Mouse (Mus musculus) lung, postnatal 4 days (tissue): Measurements from ENCODE around the gene Ctsw.
A peak's percentile ranks its signal among the peaks of the same experiment; 100 is the strongest.

Source experiments
- DNase-seq, 2 experiments: peaks; one replicate each; pipeline ENCODE4 v3.0.0; 2021

Ctsw gene

DNA sequence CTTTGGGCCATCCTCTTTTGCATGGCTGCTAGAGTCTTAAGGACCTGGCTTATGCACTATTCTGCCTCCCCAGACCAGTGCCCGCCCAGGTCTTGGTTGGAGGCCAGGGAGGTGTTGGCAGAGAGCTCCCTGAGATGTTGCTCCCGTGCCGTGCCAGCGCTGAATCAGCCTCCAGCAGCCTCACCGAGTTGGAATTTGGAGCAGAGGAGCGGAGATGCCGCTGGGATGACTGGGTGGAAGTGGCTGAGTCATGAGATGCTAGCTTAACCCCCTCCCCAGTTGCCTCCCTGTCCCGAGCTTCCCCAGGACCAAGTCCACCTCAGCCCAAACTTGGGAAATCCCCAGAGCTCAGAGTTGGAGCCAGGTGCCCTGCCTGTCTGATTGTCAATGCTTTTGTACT lies 38.5 kb downstream of the Ctsw start:
- peak in 1 of 2 experiments; percentile 55 for DNase-seq

DNA sequence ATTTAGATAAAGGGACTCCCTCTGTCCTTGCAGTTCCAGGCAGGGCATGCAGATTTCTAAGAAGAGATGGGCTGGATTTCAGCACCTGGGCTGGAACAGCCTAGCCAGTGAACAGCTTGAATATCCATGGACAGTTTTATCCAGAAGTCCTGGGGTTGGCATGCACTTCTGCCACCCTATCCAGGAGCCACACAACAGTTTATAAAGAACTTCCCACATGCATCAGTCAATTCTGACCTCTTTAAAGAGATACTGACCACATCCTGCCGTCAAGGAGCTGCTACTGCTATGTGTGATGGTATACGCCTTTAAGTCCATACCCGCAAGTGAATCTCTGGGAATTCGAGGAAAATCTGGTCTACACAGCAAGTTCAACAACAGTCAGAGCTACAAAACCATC lies 39.1 kb downstream of the Ctsw start:
- DNase-seq = no peak

DNA sequence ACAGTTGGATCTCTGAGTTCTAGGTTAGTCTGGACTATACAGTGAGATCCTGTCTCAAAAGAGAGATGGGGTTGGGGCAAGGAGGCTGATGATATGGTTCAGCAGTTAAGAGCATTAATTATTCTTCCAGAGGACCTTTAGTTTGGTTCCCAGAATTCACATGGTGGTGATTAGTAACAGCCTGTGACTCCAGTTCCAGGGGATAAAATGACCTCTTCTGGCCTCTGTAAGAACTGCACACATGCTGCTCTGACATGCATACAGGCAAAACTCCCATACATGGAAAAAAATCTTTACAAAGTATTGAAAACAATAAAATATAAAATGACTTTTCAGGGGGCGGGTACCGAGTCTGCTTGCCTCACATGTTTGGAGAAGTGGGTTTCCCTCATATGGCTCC lies 40.2 kb downstream of the Ctsw start:
- peak in 1 of 2 experiments; percentile 58 for DNase-seq

DNA sequence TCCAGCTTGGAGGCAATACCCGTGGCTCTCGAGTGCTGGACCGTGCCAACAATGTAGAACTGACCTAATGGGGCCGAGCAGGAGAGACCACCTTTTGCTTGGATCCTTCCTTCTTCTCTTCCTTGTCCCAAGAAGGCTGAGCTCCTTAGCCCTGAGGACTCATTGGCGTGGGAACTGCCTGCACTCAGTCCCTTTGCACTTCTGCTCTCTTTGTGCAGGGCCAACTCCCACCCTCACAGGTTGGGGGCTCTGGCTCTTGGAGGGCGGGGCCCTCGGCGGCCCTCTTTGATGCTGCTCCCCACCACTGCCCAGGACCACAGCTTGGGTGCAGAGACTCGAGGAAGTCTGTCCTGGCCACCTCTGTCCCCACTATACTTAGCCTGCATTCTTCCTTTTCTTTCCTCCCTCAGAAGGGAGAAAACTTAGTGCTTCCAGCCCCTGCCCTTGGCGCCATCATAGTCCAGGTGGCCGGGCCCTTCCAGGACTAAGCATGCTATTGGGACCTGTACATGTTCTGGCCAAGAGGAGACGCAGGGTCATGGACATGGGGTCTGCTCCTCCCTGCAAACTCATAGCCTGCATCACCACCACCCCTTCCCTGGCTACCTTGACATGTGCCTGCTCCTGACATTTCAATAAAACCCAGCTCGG lies 41.5 kb downstream of the Ctsw start:
- no peak for DNase-seq

DNA sequence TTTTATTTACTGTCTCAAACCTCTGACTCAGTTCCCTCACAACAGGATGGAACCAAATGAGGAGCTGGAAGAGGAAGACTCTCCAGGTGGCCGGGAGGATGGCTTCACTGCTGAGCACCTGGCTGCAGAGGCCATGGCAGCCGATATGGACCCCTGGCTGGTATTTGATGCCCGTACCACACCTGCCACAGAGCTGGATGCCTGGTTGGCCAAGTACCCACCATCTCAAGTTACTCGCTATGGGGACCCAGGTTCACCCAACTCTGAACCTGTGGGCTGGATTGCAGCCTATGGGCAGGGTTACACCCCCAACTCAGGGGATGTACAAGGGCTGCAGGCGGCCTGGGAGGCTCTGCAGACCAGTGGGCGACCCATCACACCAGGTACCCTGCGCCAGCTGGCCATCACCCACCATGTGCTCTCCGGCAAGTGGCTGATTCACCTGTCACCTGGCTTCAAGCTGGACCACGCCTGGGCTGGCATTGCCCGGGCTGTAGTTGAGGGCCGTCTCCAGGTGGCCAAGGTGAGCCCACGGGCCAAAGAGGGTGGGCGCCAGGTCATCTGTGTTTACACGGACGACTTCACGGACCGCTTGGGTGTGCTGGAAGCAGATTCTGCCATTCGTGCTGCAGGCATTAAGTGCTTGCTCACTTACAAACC lies 42.3 kb downstream of the Ctsw start:
- no peak for DNase-seq

DNA sequence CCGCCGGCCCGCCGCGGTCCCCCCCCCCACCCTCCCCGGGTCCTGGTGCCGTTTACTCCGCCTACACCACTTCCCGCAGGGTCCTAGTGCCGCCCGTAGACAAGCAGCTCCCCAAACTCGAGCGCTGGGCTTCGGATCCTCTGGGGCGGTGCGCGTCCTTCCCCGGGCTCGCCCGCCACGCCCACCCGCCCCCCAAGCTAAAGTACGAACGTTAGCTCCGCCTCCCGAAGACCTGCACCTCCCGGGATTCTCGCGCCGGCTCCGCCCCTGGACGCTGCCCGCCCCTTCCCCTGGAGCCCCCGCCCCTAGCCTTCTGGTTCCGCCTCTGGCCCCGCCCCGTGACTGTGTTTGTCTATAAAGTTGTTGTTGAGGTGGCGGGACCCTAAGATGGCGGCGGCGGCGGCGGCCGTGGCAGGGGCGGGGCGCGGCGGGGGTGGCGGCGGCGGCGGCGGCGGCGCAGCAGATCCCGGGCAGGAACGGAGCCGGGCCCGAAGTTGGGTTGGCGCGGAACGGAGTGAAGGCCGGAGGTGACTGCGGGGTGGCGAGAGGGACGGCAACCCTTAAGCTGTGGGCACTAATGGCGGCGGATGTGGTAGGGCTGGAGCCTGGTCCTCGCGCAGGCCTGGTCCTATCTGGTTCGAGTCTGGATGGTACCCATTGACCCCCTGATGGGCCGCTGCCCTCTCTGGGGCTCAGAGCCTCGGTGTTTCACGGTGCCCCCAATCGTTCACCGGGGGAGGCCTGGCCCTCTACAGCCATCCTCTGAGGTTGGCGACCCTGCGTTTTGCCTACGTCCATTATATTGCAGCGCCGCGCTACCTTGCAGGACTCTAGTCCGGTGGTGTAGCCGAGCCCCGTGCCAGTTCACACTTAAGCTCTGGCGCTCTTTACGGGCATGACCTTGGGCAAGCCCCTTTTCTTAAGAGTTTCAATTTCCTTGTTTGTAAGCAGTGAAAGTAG lies 43.2 kb downstream of the Ctsw start, which contains the start of the genes Drap1 and AI837181:
Drap1 (minus strand) TSS at position 198 of the 960 bp plus-strand sequence.
AI837181 (plus strand) TSS at position 363 of the 960 bp plus-strand sequence.
- DNase-seq = peak; percentile 95 to 96

DNA sequence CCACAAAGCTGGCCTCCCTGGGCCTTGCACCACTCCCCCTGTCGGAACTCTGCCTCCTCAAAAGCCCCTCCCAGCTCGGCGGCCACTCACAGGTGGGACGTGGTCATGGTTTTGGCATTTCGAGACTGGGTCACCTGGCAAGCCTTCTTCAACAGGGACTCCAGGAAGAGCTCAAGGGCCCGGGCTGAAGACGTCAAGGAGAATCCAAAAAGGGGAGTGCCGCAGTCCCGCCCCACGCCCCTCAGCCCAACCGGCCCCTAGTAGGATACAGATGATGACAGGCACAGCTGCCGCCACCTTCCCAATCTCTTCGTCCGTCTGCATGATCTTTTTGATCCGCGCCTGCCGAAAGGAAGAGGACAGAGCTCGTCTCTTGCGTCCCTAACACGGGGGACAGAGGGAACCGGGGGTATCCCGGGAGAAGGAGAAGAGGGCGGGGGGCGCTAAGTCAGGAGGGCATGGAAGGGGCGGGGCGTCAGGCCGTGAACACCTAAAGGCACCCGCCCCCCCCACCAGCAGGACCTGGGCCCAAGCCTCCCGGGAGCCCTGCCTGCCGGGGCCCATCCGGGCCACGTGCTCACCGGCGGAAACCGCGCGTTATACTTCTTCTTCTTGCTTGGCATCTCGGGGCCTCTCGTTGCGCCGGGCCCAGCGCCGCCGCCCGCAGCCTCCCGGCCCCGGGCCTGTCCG lies 44.1 kb downstream of the Ctsw start:
- peak; percentile 86 to 93 for DNase-seq

DNA sequence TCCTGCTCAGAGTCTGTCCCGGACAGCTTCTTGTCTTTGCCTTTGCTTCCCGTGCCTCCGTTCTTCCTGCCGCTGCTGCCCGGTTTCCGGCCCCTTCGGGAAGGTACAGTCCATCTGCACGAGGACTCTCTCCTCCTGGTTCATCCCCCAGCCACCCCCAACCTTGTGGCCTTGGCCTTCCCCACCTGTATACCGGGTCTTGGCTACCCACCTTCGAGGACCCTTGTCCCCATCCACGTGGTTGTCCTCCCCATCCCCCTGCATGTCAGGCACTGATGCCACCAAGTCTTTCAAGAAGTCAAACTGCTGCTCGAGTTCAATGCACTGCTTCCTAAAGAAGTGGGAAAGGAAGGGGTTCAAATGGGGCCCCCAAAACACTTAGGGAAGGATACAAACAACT lies 44.7 kb downstream of the Ctsw start:
- no peak for DNase-seq

DNA sequence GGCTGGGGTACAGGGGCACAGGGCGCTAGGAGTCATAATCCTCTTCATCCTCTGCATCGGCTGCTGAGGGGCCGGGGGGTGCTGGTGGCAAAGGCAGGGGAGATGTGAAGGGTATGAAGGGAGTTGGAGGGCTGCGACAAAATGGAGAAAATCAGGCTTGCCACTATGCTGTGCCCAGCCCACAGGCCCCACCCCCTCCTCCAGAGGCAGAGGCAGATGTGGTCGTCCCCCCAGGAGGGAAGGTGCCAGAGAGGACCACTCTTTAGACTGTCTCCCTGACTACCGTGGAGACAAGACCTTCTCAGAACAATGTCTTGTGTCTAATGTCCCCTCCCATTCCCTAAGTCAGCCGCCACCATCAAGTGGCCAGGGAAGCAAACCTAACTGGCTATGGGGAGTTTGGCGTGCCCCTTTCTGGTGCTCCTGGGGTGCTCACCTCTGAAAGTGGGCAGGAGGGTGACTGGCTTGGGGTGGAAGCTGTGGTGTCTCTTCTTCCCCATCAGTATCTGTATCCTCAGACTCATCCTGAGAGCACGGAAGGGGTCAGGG lies 45.3 kb downstream of the Ctsw start:
- no peak for DNase-seq

DNA sequence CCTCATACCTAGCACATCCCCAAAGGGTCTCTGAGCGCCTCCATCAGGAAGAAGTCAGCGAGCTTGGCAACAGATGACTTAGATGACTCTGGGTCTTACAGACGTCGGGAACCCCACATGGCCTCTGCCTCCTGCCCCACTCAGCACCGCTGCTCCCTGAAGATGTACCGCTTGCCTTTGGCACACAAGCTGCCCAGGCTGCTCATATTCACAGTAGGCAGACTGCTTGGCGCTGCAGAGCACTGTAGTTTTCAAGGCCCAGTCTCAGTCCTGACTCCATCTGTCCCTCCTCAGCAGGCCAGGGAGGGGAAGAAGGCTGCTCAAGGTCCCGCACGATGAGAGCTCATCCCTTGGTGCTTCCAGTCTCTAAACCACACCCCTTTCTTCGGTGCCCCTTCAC lies 46.0 kb downstream of the Ctsw start:
- DNase-seq = no peak

DNA sequence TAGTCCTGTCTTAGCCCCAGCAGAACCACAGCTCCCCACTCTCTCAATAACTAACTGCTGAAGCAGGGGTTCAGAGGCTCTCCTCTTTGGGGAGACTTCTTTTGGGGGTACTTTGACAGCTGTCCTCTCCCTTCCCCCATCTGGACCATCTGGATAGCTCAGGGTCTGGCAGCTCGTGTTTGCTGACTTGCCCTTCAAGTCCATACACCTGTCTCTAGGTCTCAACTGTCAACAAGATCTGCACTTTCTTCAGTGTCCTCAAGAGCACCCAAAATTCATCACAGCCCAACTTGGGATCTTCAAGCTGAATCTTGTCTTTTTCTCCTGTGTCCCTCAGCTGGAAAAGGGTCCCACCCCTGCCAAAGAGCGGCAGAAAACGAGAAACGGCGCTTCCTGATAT lies 46.5 kb downstream of the Ctsw start:
- DNase-seq = no peak

DNA sequence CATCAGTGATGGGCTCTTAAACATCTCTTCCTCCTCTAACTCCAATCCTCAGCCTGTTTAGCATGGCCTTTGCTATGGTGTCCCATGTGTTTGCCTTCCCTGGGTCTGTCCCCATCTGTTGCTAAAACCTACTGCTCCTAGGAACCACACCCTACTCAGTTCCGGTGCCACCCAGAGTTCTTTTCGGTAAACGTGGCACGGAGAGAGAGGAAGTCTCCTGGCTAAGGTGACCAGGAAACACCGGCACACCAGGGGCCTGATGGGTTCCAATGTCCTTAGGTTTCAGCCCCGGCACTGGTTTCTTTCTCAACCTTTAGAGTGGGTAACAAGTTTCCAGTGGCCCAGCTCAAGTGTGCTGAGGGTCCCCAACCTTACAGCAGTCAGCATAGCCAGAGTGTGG lies 47.7 kb downstream of the Ctsw start:
- DNase-seq = no peak

DNA sequence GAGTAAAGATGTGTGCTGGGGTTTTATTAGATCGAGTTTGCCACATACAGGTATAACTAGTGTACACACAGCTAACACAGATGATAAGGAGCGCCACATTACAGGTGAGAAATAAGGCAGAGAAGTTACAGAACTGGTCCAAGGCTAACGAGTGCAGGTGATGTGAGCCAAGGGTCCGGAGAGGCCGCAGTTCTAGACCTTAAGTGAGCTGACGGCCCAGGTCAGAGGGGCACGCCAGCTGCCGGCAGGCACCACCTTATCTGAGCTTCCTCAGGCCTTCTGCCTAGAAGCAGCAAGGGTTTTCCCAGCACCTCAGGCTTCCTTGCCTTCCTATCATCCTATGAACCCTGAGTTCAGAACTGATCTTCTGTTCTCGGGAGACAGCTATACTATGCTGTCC lies 48.7 kb downstream of the Ctsw start:
- no peak for DNase-seq

DNA sequence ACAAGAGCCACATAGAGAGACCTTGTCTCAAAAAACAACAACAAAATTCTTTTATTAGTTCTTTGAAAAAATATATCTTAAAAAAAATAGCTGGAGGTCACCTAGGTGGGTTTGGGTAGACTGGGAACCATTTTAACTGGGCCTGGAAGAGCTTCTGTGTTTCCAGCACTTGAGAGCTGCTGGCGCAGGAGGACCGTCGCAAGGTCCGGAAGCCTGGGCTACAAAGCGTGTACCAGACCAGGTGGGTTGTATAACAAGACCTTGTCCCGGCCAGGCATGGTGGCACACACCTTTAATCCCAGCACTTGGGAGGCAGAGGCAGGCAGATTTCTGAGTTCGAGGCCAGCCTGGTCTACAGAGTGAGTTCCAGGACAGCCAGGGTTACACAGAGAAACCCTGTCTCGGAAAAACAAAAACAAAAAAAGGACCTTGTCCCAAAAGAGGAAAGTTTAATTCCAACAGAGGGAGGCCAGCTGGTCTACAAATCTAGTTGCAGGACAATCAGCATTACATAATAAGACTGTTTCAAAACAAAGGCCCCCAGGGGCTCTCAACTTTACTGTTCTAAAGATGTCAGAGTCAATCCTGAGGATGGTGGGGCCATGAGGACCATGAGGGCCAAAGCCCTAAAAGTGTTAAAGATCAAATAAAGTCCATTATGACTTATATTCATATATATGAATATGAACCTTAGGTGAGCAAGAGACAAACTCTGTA lies 49.4 kb downstream of the Ctsw start:
- DNase-seq = no peak
